ENCODE assay signal across 15 mouse cellular contexts in the genomic region with DNA sequence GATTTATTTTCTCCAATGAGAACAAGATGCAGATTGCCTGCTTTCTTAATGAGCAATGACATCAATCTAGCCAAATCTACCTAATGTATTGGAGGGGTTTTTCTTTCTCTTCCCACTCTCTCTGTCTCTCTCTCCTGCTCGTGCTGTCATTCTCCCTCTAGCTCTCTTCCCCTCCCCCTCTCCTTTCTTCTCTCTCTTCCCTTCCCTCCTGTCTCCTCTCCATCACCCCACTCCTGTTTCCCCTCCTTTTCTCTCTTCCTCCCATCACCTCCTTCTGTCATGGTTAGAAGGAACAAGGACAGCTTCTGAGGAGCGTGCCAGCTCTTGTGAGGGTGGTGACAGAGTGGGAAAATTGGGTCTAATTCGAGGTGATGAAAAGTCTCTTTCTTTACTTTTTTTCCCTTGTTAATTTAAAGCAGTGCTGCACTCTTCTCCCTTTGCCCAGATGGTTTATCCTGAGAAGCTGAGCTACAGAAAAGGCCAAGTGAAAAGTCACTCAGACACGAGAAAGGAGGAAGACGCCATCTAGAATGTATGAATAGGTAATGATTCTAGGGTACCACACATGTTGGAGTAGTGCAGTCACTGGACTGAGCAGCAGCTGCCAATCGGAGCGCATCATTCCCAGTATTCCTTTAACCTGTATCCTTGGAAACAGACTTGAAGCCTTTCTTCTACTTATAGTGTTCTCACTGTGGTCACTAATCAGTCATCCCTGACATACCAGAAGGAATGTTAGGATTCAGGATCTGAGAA.
DNase-seq lines count a peak whose midpoint lies in the region; ATAC-seq lines count a peak whose summit lies in the region.
"Had no signal": no experiment of that assay in that cellular context is flagged by ENCODE, and none has a peak within 500 bp of the region (broad histone marks: within the 10 kb centered on the region; RNA-seq: fewer than 3 reads in every experiment).

No protein-coding gene starts in this region.

- DNase-seq in lung, postnatal 10 days: no peak
- DNase-seq in frontal cortex, adult 2 months (ENCODE audit: extremely low spot score in 1 of 2, low spot score in 1 of 2): peak; percentile 12 to 41
- no peak for DNase-seq in thymus, postnatal 10 days (ENCODE audit: low spot score in 2 of 2)
- DNase-seq: adrenal gland, adult 8-10 months; gastrocnemius, postnatal 25 days; heart, postnatal 10 days; kidney, adult 8-10 months; thymus, postnatal 4 days had no signal

- ATAC-seq in lung, embryonic 15.5 days (ENCODE audit: borderline replicate concordance, extremely low read depth, low FRiP score, low TSS enrichment): no peak
- ATAC-seq in hindbrain, embryonic 16.5 days: peak; percentile 79
- ATAC-seq in neural tube, embryonic 14.5 days (ENCODE audit: low read depth): peak; percentile 63
- no peak for ATAC-seq in granulocyte monocyte progenitor cell, adult 5-6 weeks (replicated peaks; ENCODE audit: poor library complexity, severe bottlenecking)

- 67% methylated on average over 7 of the region's 7 CpGs for WGBS in lung, embryonic 15.5 days
- WGBS in hindbrain, embryonic 16.5 days: 48% methylated on average over 7 of the region's 7 CpGs
- 59% methylated on average over 7 of the region's 7 CpGs for WGBS in neural tube, embryonic 14.5 days

- H3K9ac ChIP-seq in lung, embryonic 15.5 days: no peak overlapping the region
- no peak overlapping the region for H3K9ac ChIP-seq in hindbrain, embryonic 16.5 days (ENCODE audit: low read depth, low read length)
- no peak overlapping the region for H3K9ac ChIP-seq in neural tube, embryonic 14.5 days (replicated peaks; ENCODE audit: low read depth, low read length)
- H3K9ac ChIP-seq: limb, embryonic 15.5 days had no signal

- H3K4me3 ChIP-seq in lung, embryonic 15.5 days: no peak overlapping the region
- no peak overlapping the region for H3K4me3 ChIP-seq in hindbrain, embryonic 16.5 days (ENCODE audit: low read length)
- no peak overlapping the region for H3K4me3 ChIP-seq in neural tube, embryonic 14.5 days (ENCODE audit: low read depth, low read length)
- H3K4me3 ChIP-seq: layer of hippocampus, adult 2 months; limb, embryonic 15.5 days had no signal

- H3K4me1 ChIP-seq in lung, embryonic 15.5 days: no peaks in the 10 kb centered on the region
- H3K4me1 ChIP-seq in hindbrain, embryonic 16.5 days (ENCODE audit: control insufficient read depth, insufficient read depth, low read depth, low read length): no peaks in the 10 kb centered on the region
- H3K4me1 ChIP-seq in neural tube, embryonic 14.5 days (ENCODE audit: control insufficient read depth, insufficient read depth, low read length): 0 out of 2 replicates have a peak, but pooled peaks cover 2% of the 10 kb centered on the region
- H3K4me1 ChIP-seq: limb, embryonic 15.5 days had no signal

- 0 out of 2 replicates have a peak overlapping the region, but pooled peaks have one; percentile 0 for H3K4me2 ChIP-seq in lung, embryonic 15.5 days
- peak overlapping the region; percentile 1; the same call in 1 of the 2 replicates for H3K4me2 ChIP-seq in hindbrain, embryonic 16.5 days (ENCODE audit: low read length)
- H3K4me2 ChIP-seq in neural tube, embryonic 14.5 days (ENCODE audit: low read depth, low read length): no peak overlapping the region
- H3K4me2 ChIP-seq: limb, embryonic 15.5 days had no signal

- H3K27me3 ChIP-seq in lung, embryonic 15.5 days: no peaks in the 10 kb centered on the region
- H3K27me3 ChIP-seq in hindbrain, embryonic 16.5 days (replicated peaks; ENCODE audit: control insufficient read depth, insufficient read depth, low read length): no peaks in the 10 kb centered on the region
- no peaks in the 10 kb centered on the region for H3K27me3 ChIP-seq in neural tube, embryonic 14.5 days (ENCODE audit: control insufficient read depth, insufficient read depth, low read length)
- H3K27me3 ChIP-seq: CH12.LX; limb, embryonic 15.5 days had no signal

- H3K27ac ChIP-seq in lung, embryonic 15.5 days: no peak overlapping the region
- peak overlapping the region; percentile 3; the same call in 1 of the 2 replicates for H3K27ac ChIP-seq in hindbrain, embryonic 16.5 days (ENCODE audit: low read depth, low read length)
- peak overlapping the region; percentile 13 for H3K27ac ChIP-seq in neural tube, embryonic 14.5 days (ENCODE audit: low read depth, low read length)
- H3K27ac ChIP-seq: layer of hippocampus, adult 2 months; limb, embryonic 15.5 days had no signal

- H3K9me3 ChIP-seq in lung, embryonic 15.5 days: no peaks in the 10 kb centered on the region; the same call in 1 of the 2 replicates
- H3K9me3 ChIP-seq in hindbrain, embryonic 16.5 days (ENCODE audit: control insufficient read depth, low read length): no peaks in the 10 kb centered on the region
- H3K9me3 ChIP-seq in neural tube, embryonic 14.5 days (ENCODE audit: control insufficient read depth, low read length): no peaks in the 10 kb centered on the region
- H3K9me3 ChIP-seq: limb, embryonic 15.5 days had no signal

- H3K36me3 ChIP-seq in lung, embryonic 15.5 days: no peaks in the 10 kb centered on the region
- H3K36me3 ChIP-seq in hindbrain, embryonic 16.5 days (ENCODE audit: control insufficient read depth, insufficient read depth, low read length): no peaks in the 10 kb centered on the region
- no peaks in the 10 kb centered on the region for H3K36me3 ChIP-seq in neural tube, embryonic 14.5 days (ENCODE audit: control insufficient read depth, insufficient read depth, low read length)
- H3K36me3 ChIP-seq: limb, embryonic 15.5 days had no signal

Comparison
In these comparisons a context has a peak if more than half of its experiments do, and no peak if none do; other contexts are left out.
1. ATAC-seq: peak in hindbrain, embryonic 16.5 days (single experiment) and neural tube, embryonic 14.5 days (single experiment); none in lung, embryonic 15.5 days (single experiment) and granulocyte monocyte progenitor cell, adult 5-6 weeks (single experiment).
2. DNase-seq: peak in frontal cortex, adult 2 months (2 of 2); none in lung, postnatal 10 days (single experiment) and thymus, postnatal 10 days (0 of 2).